Comparison of ENCODE assay signal across 8 mouse cellular contexts in genomic region chr13:23431351-23431771, GRCm38 (mm10). TPM values are rescaled to one million over a fixed set of nuclear protein-coding genes. Genes with fewer than 3 reads are reported as not detected.
DNase-seq lines count a peak whose midpoint lies in the region; ATAC-seq lines count a peak whose summit lies in the region.

No protein-coding gene starts in this region.

- H3K4me3 ChIP-seq in hindbrain, embryonic 14.5 days (replicated peaks; ENCODE audit: low read length): peak overlapping the region; percentile 62

- peaks cover 10% of the 10 kb centered on the region; the same call in 1 of the 2 replicates for H3K4me1 ChIP-seq in hindbrain, embryonic 14.5 days (replicated peaks; ENCODE audit: control insufficient read depth, insufficient read depth, low read length)

- H3K27ac ChIP-seq in hindbrain, embryonic 14.5 days: peak overlapping the region; percentile 87

- DNase-seq in R1 (ENCODE audit: low read depth, low spot score): peak; percentile 96
- DNase-seq in cerebellum, postnatal 25 days: peak; percentile 86 to 87
- peak; percentile 86 to 92 for DNase-seq in frontal cortex, postnatal 36 days (ENCODE audit: low spot score in 2 of 2)
- DNase-seq in hindbrain, embryonic 14.5 days (ENCODE audit: low spot score): peak; percentile 94
- peak; percentile 80 to 84 for DNase-seq in layer of hippocampus, postnatal 36 days
- peak; percentile 84 to 88 for DNase-seq in lung, postnatal 4 days
- peak; percentile 93 for DNase-seq in retina, postnatal 1 day
- peak; percentile 66 for DNase-seq in urinary bladder, postnatal 25 days (ENCODE audit: low spot score)

- peak overlapping the region; percentile 48 for H3K9ac ChIP-seq in hindbrain, embryonic 14.5 days

- no peaks in the 10 kb centered on the region for H3K36me3 ChIP-seq in hindbrain, embryonic 14.5 days (replicated peaks; ENCODE audit: control insufficient read depth, insufficient read depth)

- WGBS in hindbrain, embryonic 14.5 days: under 1% methylated on average over 15 of the region's 15 CpGs

- peak; percentile 82 for ATAC-seq in hindbrain, embryonic 14.5 days (ENCODE audit: low FRiP score)

- no peaks in the 10 kb centered on the region for H3K9me3 ChIP-seq in hindbrain, embryonic 14.5 days (ENCODE audit: control insufficient read depth, low read length)

- H3K27me3 ChIP-seq in hindbrain, embryonic 14.5 days (ENCODE audit: control insufficient read depth, insufficient read depth, low read length): no peaks in the 10 kb centered on the region

- H3K4me2 ChIP-seq in hindbrain, embryonic 14.5 days (replicated peaks): peak overlapping the region; percentile 62

RNA-seq across cellular contexts. Expression of gene Abt1, which starts 7.7 kb away (rescaled TPM):
- 8.5 and 8.9 TPM in 2 replicates for polyA plus RNA-seq in hindbrain, embryonic 14.5 days (2014; fragmentation: Nextera tagmentation; extraction: Ambion mirVana)
- 1 to 10 TPM; 7.9 to 8.7 TPM for total RNA-seq in layer of hippocampus, postnatal 36 days (2021)

RNA-seq across cellular contexts. Expression of gene Btn1a1, which starts 34.3 kb away (rescaled TPM):
- 0.05 TPM in 1 of 2 replicates, not detected in the other for polyA plus RNA-seq in hindbrain, embryonic 14.5 days (2014; fragmentation: Nextera tagmentation; extraction: Ambion mirVana)
- total RNA-seq in layer of hippocampus, postnatal 36 days (2021): not detected

RNA-seq across cellular contexts. Expression of gene Btn2a2, which starts 57.3 kb away (rescaled TPM):
- polyA plus RNA-seq in hindbrain, embryonic 14.5 days (2014; fragmentation: Nextera tagmentation; extraction: Ambion mirVana): 0.21 TPM in 1 of 2 replicates, not detected in the other
- under 1 TPM; 0.51 to 0.80 TPM for total RNA-seq in layer of hippocampus, postnatal 36 days (2021)

Comparison
In these comparisons a context has a peak if more than half of its experiments do, and no peak if none do; other contexts are left out.
1. Peak in every context shown above with its lines: DNase-seq, ATAC-seq, H3K4me3 ChIP-seq and H3K27ac ChIP-seq.